Mouse (Mus musculus): ENCODE measurements around the gene Grap2. TPM values are rescaled to one million over a fixed set of nuclear protein-coding genes. Genes with fewer than 3 reads are reported as not detected.

Gene Grap2
- polyA plus RNA-seq, 1 experiment from 2014 or later, result 0.32 TPM

DNA sequence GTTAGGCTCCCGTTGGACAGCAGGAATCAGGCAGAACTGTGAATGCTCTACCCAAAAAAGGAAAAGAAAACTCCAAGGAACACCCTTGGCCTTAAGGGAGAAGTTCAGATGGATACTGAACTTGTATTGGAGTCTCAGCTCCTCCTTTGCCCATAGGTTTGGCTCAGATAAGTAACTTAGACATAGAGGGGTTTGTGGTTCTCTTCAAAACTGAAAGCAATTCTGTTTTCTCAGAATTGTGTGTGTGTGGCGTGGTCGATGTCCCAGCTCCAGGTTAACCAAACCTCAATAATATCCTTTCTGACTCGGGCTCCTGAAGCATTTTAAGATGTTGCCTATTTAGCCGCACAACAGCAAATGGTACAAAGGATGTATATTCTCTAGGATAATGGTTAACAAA, 18.2 kb downstream of the Grap2 start:
- Histone ChIP-seq H3K27ac (ENCODE audit: low read depth, low read length) (no peak overlapping the region), H3K4me1 (ENCODE audit: control insufficient read depth, insufficient read depth, low read length) (no peaks in the 10 kb centered on the region), H3K27me3 (ENCODE audit: control insufficient read depth, insufficient read depth, low read length) (no peaks in the 10 kb centered on the region), H3K36me3 (ENCODE audit: control insufficient read depth, insufficient read depth, low read length) (no peaks in the 10 kb centered on the region), H3K9ac (replicated peaks; ENCODE audit: low read depth, low read length) (no peak overlapping the region), H3K9me3 (ENCODE audit: control insufficient read depth, low read length) (no peaks in the 10 kb centered on the region), H3K4me2 (ENCODE audit: low read depth, low read length) (no peak overlapping the region), H3K4me3 (ENCODE audit: low read depth, low read length) (no peak overlapping the region)
- WGBS, result 92% methylated on average over 5 of the region's 5 CpGs
- no peak for ATAC-seq (ENCODE audit: low read depth)

DNA sequence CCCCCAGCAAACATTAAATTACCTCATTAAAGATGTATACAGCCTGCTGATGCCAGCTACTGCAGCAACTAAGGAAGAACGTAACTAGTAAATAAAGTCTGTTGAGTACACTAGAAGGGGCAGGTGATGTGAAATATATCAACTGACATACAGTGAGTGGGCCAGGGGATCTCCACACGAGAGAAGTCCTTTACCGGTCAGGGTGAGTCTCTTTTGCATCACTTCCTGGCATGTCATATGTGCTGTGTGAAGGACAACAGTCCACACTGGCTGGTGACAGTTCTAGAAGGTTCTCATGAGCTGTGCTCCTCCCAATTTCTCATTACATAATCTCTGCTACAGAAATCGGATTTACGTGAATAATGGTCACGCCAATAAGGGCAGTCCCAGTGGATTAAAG, 20.3 kb downstream of the Grap2 start:
- WGBS, result 84% methylated on average over 6 of the region's 6 CpGs

DNA sequence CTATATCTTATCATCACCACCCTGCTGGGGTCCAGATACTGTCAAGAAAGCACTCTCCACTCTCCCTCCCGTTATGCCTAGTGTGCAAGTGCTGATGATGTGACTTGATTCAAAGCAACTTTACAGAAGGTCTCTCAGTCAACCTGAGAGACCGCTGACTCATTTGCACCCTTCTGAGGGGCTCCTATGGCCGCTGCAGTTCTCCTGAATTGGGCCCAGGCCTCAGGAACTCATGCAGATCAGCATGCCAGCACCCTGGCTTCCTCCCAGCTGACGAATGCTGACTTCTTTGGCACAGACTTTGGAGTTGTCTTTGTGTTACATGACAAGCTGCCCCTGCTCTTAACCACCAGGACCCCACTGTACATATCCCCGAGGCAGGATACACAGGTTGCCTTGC, 21.5 kb downstream of the Grap2 start:
- H3K4me3 ChIP-seq (ENCODE audit: low read depth, low read length), result no peak overlapping the region
- 70% methylated on average over 5 of the region's 5 CpGs for WGBS
- H3K4me1 ChIP-seq (ENCODE audit: control insufficient read depth, insufficient read depth, low read length), result no peaks in the 10 kb centered on the region
- no peak for ATAC-seq (ENCODE audit: low read depth)
- H3K27ac ChIP-seq (ENCODE audit: low read depth, low read length), result no peak overlapping the region
- H3K9me3 ChIP-seq (ENCODE audit: control insufficient read depth, low read length), result no peaks in the 10 kb centered on the region
- no peaks in the 10 kb centered on the region for H3K36me3 ChIP-seq (ENCODE audit: control insufficient read depth, insufficient read depth, low read length)
- no peak overlapping the region for H3K4me2 ChIP-seq (ENCODE audit: low read depth, low read length)
- no peaks in the 10 kb centered on the region for H3K27me3 ChIP-seq (ENCODE audit: control insufficient read depth, insufficient read depth, low read length)
- no peak overlapping the region for H3K9ac ChIP-seq (replicated peaks; ENCODE audit: low read depth, low read length)

More for the DNA sequence above, 20.3 kb downstream of the Grap2 start:
- no peak for ATAC-seq (ENCODE audit: low read depth)
- H3K36me3 ChIP-seq (ENCODE audit: control insufficient read depth, insufficient read depth, low read length), result no peaks in the 10 kb centered on the region
- H3K9me3 ChIP-seq (ENCODE audit: control insufficient read depth, low read length), result no peaks in the 10 kb centered on the region
- H3K27me3 ChIP-seq (ENCODE audit: control insufficient read depth, insufficient read depth, low read length), result no peaks in the 10 kb centered on the region
- H3K9ac ChIP-seq (replicated peaks; ENCODE audit: low read depth, low read length), result no peak overlapping the region
- H3K4me1 ChIP-seq (ENCODE audit: control insufficient read depth, insufficient read depth, low read length), result no peaks in the 10 kb centered on the region
- H3K27ac ChIP-seq (ENCODE audit: low read depth, low read length), result no peak overlapping the region
- H3K4me3 ChIP-seq (ENCODE audit: low read depth, low read length), result no peak overlapping the region
- H3K4me2 ChIP-seq (ENCODE audit: low read depth, low read length), result no peak overlapping the region

DNA sequence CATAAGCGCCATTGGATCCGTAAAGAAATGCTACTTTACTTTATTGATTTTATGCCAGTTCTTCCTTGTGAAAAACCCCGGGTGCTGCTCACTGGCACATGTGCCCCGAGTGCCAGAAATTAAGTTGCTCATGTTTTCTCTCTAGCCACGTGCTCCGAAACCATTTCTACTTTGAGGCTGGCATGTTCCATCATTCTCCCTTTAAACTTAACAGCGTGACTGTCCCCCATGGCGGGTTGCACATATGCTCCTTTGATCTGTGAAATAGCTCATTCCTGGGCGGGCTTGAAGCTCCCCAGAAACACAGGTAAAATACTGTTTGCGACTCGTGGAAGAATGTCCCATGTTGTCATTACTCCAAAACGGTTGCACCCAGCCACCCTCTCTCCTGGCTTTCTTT, 26.4 kb downstream of the Grap2 start:
- no peak for ATAC-seq (ENCODE audit: low read depth)
- Histone ChIP-seq H3K4me3 (ENCODE audit: low read depth, low read length) (no peak overlapping the region), H3K27ac (ENCODE audit: low read depth, low read length) (no peak overlapping the region), H3K9ac (replicated peaks; ENCODE audit: low read depth, low read length) (no peak overlapping the region), H3K4me1 (ENCODE audit: control insufficient read depth, insufficient read depth, low read length) (no peaks in the 10 kb centered on the region), H3K27me3 (ENCODE audit: control insufficient read depth, insufficient read depth, low read length) (no peaks in the 10 kb centered on the region), H3K36me3 (ENCODE audit: control insufficient read depth, insufficient read depth, low read length) (no peaks in the 10 kb centered on the region), H3K9me3 (ENCODE audit: control insufficient read depth, low read length) (no peaks in the 10 kb centered on the region), H3K4me2 (ENCODE audit: low read depth, low read length) (no peak overlapping the region)
- 66% methylated on average over 12 of the region's 12 CpGs for WGBS

DNA sequence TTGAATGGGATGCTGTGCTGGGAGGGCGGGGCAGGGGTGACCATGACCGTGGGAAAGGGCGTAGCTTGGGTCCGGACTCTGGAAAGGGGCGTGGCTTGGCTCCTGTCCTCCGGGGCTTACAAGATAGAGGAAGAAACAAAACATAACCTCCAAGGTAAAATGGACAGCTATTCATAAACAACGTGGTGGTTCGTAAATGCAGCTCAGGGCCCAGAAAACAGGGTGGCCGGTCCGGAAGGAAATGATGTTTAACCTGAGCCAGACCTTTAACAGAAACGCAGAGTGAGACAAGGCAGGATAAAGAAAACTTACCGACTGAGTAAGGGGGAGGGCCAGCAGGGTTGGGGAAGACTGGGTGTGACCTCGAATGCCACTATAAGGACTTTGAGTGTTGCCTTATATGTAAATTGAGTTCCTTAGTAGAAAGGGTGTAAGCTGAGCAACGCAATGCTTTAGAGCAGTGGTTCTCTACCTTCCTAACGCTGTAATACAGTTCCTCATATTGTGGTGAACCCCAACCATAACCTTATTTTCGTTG, 26.9 kb downstream of the Grap2 start:
- Histone ChIP-seq H3K9me3 (ENCODE audit: control insufficient read depth, low read length) (no peaks in the 10 kb centered on the region), H3K4me2 (ENCODE audit: low read depth, low read length) (no peak overlapping the region), H3K4me3 (ENCODE audit: low read depth, low read length) (no peak overlapping the region), H3K4me1 (ENCODE audit: control insufficient read depth, insufficient read depth, low read length) (no peaks in the 10 kb centered on the region), H3K9ac (replicated peaks; ENCODE audit: low read depth, low read length) (no peak overlapping the region), H3K27me3 (ENCODE audit: control insufficient read depth, insufficient read depth, low read length) (no peaks in the 10 kb centered on the region), H3K27ac (ENCODE audit: low read depth, low read length) (no peak overlapping the region), H3K36me3 (ENCODE audit: control insufficient read depth, insufficient read depth, low read length) (no peaks in the 10 kb centered on the region)
- 52% methylated on average over 16 of the region's 16 CpGs for WGBS
- ATAC-seq (ENCODE audit: low read depth), result no peak

DNA sequence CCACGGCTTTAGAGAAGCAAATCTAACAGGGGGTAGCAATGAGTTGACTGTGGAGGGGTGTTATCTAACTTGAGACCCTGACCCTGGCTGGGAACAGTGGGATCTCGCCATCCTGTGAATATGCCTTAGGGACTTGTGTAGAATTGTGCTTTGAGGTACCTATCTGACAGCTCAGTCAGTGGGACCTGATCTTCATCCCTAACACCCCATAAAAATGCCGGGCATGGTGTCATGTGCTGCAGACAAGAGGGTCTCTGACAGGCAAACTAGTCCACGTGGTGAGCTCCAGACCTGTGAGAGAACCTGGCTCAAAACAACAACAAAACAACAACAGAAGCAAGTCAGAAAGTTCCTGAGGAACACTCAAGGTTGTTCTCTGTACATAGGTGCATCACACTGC, 27.4 kb downstream of the Grap2 start:
- no peaks in the 10 kb centered on the region for H3K27me3 ChIP-seq (ENCODE audit: control insufficient read depth, insufficient read depth, low read length)

DNA sequence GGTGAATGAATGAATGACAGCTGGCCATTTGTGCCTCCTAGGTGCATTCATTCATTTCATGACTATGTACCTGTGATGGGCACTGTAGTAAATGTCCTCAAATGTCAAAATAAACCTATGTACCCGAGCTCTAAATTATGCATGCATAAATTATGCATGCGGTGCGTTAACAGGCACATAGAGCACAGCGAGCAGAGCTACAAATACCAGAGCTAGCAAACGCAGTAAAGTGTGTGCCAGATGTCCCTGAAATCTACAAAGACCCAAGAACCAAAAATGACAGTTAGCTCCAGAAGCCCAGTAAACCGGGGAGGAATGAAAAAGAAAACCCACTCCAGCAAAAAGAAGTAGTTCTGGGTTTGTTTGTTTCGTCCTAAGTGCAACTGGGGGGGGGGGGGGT, 29.1 kb downstream of the Grap2 start:
- H3K9me3 ChIP-seq (ENCODE audit: control insufficient read depth, low read length), result no peaks in the 10 kb centered on the region
- H3K27ac ChIP-seq (ENCODE audit: low read depth, low read length), result peak overlapping the region; percentile 55; the same call in 1 of the 2 replicates
- no peak overlapping the region for H3K9ac ChIP-seq (replicated peaks; ENCODE audit: low read depth, low read length)
- WGBS, result 30% methylated on average over 7 of the region's 7 CpGs
- no peaks in the 10 kb centered on the region for H3K36me3 ChIP-seq (ENCODE audit: control insufficient read depth, insufficient read depth, low read length)
- H3K4me1 ChIP-seq (ENCODE audit: control insufficient read depth, insufficient read depth, low read length), result no peaks in the 10 kb centered on the region
- no peak for ATAC-seq (ENCODE audit: low read depth)
- no peak overlapping the region for H3K4me3 ChIP-seq (ENCODE audit: low read depth, low read length)
- no peak overlapping the region for H3K4me2 ChIP-seq (ENCODE audit: low read depth, low read length)
- no peaks in the 10 kb centered on the region for H3K27me3 ChIP-seq (ENCODE audit: control insufficient read depth, insufficient read depth, low read length)

More for the DNA sequence above, 27.4 kb downstream of the Grap2 start:
- no peaks in the 10 kb centered on the region for H3K36me3 ChIP-seq (ENCODE audit: control insufficient read depth, insufficient read depth, low read length)
- H3K9ac ChIP-seq (replicated peaks; ENCODE audit: low read depth, low read length), result no peak overlapping the region
- no peak overlapping the region for H3K4me2 ChIP-seq (ENCODE audit: low read depth, low read length)
- no peak overlapping the region for H3K27ac ChIP-seq (ENCODE audit: low read depth, low read length)
- 84% methylated on average over 4 of the region's 4 CpGs for WGBS
- H3K4me1 ChIP-seq (ENCODE audit: control insufficient read depth, insufficient read depth, low read length), result no peaks in the 10 kb centered on the region
- H3K9me3 ChIP-seq (ENCODE audit: control insufficient read depth, low read length), result no peaks in the 10 kb centered on the region
- H3K4me3 ChIP-seq (ENCODE audit: low read depth, low read length), result no peak overlapping the region
- no peak for ATAC-seq (ENCODE audit: low read depth)

DNA sequence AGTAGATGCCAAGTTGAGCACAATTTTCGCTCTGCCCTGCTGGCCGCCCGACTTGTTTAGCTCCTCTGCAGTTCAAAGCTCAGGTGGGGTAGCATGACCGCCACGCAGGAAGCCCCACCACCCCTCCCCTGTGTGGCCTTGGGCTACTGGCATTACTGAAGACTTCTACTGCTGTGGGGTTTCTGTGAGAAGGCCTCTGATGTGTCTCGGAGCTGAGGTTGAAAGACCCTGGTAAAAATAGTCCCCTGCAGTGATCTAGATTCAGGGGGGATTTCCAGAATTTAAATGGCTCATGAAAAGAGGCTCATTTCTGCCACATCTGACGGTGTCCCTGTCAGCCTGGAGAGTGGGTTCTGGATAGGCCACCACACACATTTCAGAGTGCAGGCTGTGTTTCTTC, 30.1 kb downstream of the Grap2 start:
- H3K36me3 ChIP-seq (ENCODE audit: control insufficient read depth, insufficient read depth, low read length), result no peaks in the 10 kb centered on the region
- no peak overlapping the region for H3K4me2 ChIP-seq (ENCODE audit: low read depth, low read length)
- WGBS, result 55% methylated on average over 7 of the region's 7 CpGs
- no peaks in the 10 kb centered on the region for H3K9me3 ChIP-seq (ENCODE audit: control insufficient read depth, low read length)
- no peak for ATAC-seq (ENCODE audit: low read depth)
- H3K9ac ChIP-seq (replicated peaks; ENCODE audit: low read depth, low read length), result no peak overlapping the region
- H3K4me3 ChIP-seq (ENCODE audit: low read depth, low read length), result no peak overlapping the region
- H3K27ac ChIP-seq (ENCODE audit: low read depth, low read length), result no peak overlapping the region
- no peaks in the 10 kb centered on the region for H3K4me1 ChIP-seq (ENCODE audit: control insufficient read depth, insufficient read depth, low read length)
- H3K27me3 ChIP-seq (ENCODE audit: control insufficient read depth, insufficient read depth, low read length), result no peaks in the 10 kb centered on the region

DNA sequence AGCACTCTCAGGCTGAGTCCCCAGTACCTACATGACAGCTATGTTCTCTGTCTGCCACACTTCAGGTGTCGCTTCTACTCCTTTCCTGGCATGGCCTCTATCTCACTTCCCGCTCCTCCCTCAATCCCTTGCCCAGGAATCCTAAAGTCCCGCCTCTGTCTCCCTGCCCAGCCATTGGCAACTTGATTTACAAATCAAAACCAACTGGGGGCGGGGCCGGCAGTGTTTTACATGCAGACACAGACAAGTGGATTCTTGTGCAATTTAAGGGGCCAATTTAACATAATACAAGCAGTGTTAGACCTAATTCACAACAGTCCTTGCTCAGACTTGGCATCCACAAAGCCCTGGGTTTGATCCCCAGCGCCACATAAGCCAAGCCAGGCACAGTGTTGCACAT, 31.6 kb downstream of the Grap2 start:
- 89% methylated on average over 6 of the region's 6 CpGs for WGBS
- H3K27ac ChIP-seq (ENCODE audit: low read depth, low read length), result no peak overlapping the region
- no peak for ATAC-seq (ENCODE audit: low read depth)

More for the DNA sequence above, 31.6 kb downstream of the Grap2 start:
- H3K9me3 ChIP-seq (ENCODE audit: control insufficient read depth, low read length), result no peaks in the 10 kb centered on the region
- H3K36me3 ChIP-seq (ENCODE audit: control insufficient read depth, insufficient read depth, low read length), result no peaks in the 10 kb centered on the region
- no peaks in the 10 kb centered on the region for H3K27me3 ChIP-seq (ENCODE audit: control insufficient read depth, insufficient read depth, low read length)
- no peak overlapping the region for H3K4me2 ChIP-seq (ENCODE audit: low read depth, low read length)
- H3K4me3 ChIP-seq (ENCODE audit: low read depth, low read length), result no peak overlapping the region
- no peak overlapping the region for H3K9ac ChIP-seq (replicated peaks; ENCODE audit: low read depth, low read length)
- H3K4me1 ChIP-seq (ENCODE audit: control insufficient read depth, insufficient read depth, low read length), result no peaks in the 10 kb centered on the region

Data from neural tube, embryonic 14.5 days (tissue).